Mouse (Mus musculus) erythroblast, embryonic 14.5 days (primary cell): ENCODE data around the gene Acnat1.
"Not testable (repeated sequence)": the region's sequence is repeated elsewhere in the genome, so short reads cannot be mapped to it uniquely, and the experiment has no call there.

Source experiments
- GATA1 ChIP-seq: IDR thresholded peaks from 2 replicates; pipeline ENCODE4 v1.6.1; 2012; ENCODE audit warnings: low read length, inconsistent platforms, mixed read lengths
- TAL1 ChIP-seq: IDR thresholded peaks from 3 replicates; pipeline ENCODE4 v1.6.1; 2012; ENCODE audit warnings: low read length, inconsistent platforms, mixed read lengths

GRCm38 (mm10) chr4:49485934-49486650 is 12.4 kb upstream of the Acnat1 start:
- not testable (repeated sequence) for TF ChIP-seq GATA1, TAL1
